Mouse (Mus musculus) olfactory bulb, adult 2 months (tissue): Measurements from ENCODE around the gene Fggy.

ENCODE experiments used
- CTCF ChIP-seq: fragments of 200-500 bp; IDR thresholded peaks from 2 replicates; pipeline ENCODE4 v1.5.1; 2012; ENCODE audit warnings: low read depth, mild to moderate bottlenecking, low read length, moderate library complexity; ENCODE audit not compliant: insufficient read depth
- POLR2A ChIP-seq: fragments of 200-500 bp; IDR thresholded peaks from 2 replicates; pipeline ENCODE4 v1.6.1; 2012; ENCODE audit warnings: mild to moderate bottlenecking, low read depth, low read length, moderate library complexity; ENCODE audit not compliant: insufficient read depth

- TF ChIP-seq CTCF (no peak), POLR2A (no peak)
These were observed 94.7 kb downstream of the Fggy start for GRCm38 (mm10) chr4:95652044-95652443.
